Comparison of ENCODE assay signal across 8 mouse cellular contexts in genomic region chr8:95141469-95142074, GRCm38 (mm10).
DNase-seq lines count a peak whose midpoint lies in the region; ATAC-seq lines count a peak whose summit lies in the region.

No protein-coding gene starts in this region.

- peak; percentile 47 for ATAC-seq in heart, embryonic 16.5 days (replicated peaks; ENCODE audit: extremely low read depth, insufficient read depth, low FRiP score)
- ATAC-seq in liver, embryonic 11.5 days (replicated peaks; ENCODE audit: low FRiP score): 0 out of 2 replicates have a peak, but pooled peaks have one; percentile 4
- no peak for ATAC-seq in neural tube, embryonic 11.5 days (ENCODE audit: insufficient read depth, low FRiP score, low TSS enrichment)
- no peak for ATAC-seq in megakaryocyte progenitor cell, adult 5-6 weeks (replicated peaks; ENCODE audit: poor library complexity)

- H3K9ac ChIP-seq in heart, embryonic 16.5 days (ENCODE audit: low read length): peak overlapping the region; percentile 86
- H3K9ac ChIP-seq in liver, embryonic 11.5 days (ENCODE audit: low read depth, low read length): peak overlapping the region; percentile 64
- peak overlapping the region; percentile 77 for H3K9ac ChIP-seq in neural tube, embryonic 11.5 days (ENCODE audit: low read length)

- 3% methylated on average over 6 of the region's 6 CpGs for WGBS in heart, embryonic 16.5 days
- WGBS in liver, embryonic 11.5 days: 4% methylated on average over 6 of the region's 6 CpGs
- WGBS in neural tube, embryonic 11.5 days: under 1% methylated on average over 6 of the region's 6 CpGs

- H3K4me2 ChIP-seq in heart, embryonic 16.5 days (ENCODE audit: low read depth, low read length): peak overlapping the region; percentile 70
- peak overlapping the region; percentile 87 for H3K4me2 ChIP-seq in liver, embryonic 11.5 days
- H3K4me2 ChIP-seq in neural tube, embryonic 11.5 days (ENCODE audit: low read depth): peak overlapping the region; percentile 97

- peak overlapping the region; percentile 63 for H3K4me3 ChIP-seq in heart, embryonic 16.5 days (ENCODE audit: low read length)
- peak overlapping the region; percentile 64 for H3K4me3 ChIP-seq in liver, embryonic 11.5 days (ENCODE audit: low read depth, low read length)
- peak overlapping the region; percentile 68 for H3K4me3 ChIP-seq in neural tube, embryonic 11.5 days (ENCODE audit: low read depth, low read length)

- H3K36me3 ChIP-seq in heart, embryonic 16.5 days (ENCODE audit: control insufficient read depth, insufficient read depth): no peaks in the 10 kb centered on the region
- no peaks in the 10 kb centered on the region for H3K36me3 ChIP-seq in liver, embryonic 11.5 days (ENCODE audit: control insufficient read depth, insufficient read depth, low read length)
- no peaks in the 10 kb centered on the region for H3K36me3 ChIP-seq in neural tube, embryonic 11.5 days (ENCODE audit: control insufficient read depth, insufficient read depth, low read length)

- peak; percentile 22 for DNase-seq in cerebellum, adult 9-10 months
- DNase-seq in cerebellum, postnatal 10 days: no peak
- DNase-seq in ZHBTc4 (ENCODE audit: low read depth, low spot score): peak; percentile 23
- DNase-seq in liver, embryonic 11.5 days (ENCODE audit: low spot score): no peak
- peak; percentile 24 for DNase-seq in neural tube, embryonic 11.5 days (ENCODE audit: low spot score)
- DNase-seq in urinary bladder, postnatal 10 days (ENCODE audit: low spot score): no peak

- H3K27me3 ChIP-seq in heart, embryonic 16.5 days (ENCODE audit: control insufficient read depth, insufficient read depth, low read length): no peaks in the 10 kb centered on the region
- peaks cover 35% of the 10 kb centered on the region for H3K27me3 ChIP-seq in liver, embryonic 11.5 days (replicated peaks; ENCODE audit: control insufficient read depth, insufficient read depth, low read length)
- peaks cover 18% of the 10 kb centered on the region for H3K27me3 ChIP-seq in neural tube, embryonic 11.5 days (ENCODE audit: control insufficient read depth, insufficient read depth, low read length)

- no peaks in the 10 kb centered on the region for H3K9me3 ChIP-seq in heart, embryonic 16.5 days (replicated peaks; ENCODE audit: control insufficient read depth, low read length)
- no peaks in the 10 kb centered on the region for H3K9me3 ChIP-seq in liver, embryonic 11.5 days (ENCODE audit: control insufficient read depth, low read length)
- no peaks in the 10 kb centered on the region for H3K9me3 ChIP-seq in neural tube, embryonic 11.5 days (ENCODE audit: control insufficient read depth, low read length)

- peaks cover 48% of the 10 kb centered on the region for H3K4me1 ChIP-seq in heart, embryonic 16.5 days (ENCODE audit: control insufficient read depth, insufficient read depth, low read length)
- peaks cover 28% of the 10 kb centered on the region for H3K4me1 ChIP-seq in liver, embryonic 11.5 days (replicated peaks; ENCODE audit: control insufficient read depth, insufficient read depth, low read length)
- peaks cover 11% of the 10 kb centered on the region; the same call in 1 of the 2 replicates for H3K4me1 ChIP-seq in neural tube, embryonic 11.5 days (ENCODE audit: control insufficient read depth, insufficient read depth, low read length)

- peak overlapping the region; percentile 72 for H3K27ac ChIP-seq in heart, embryonic 16.5 days (ENCODE audit: low read length)
- H3K27ac ChIP-seq in liver, embryonic 11.5 days (ENCODE audit: low read depth, low read length): no peak overlapping the region
- no peak overlapping the region for H3K27ac ChIP-seq in neural tube, embryonic 11.5 days (ENCODE audit: low read depth, low read length)

Comparison
In these comparisons a context has a peak if more than half of its experiments do, and no peak if none do; other contexts are left out.
1. DNase-seq: peak in cerebellum, adult 9-10 months (single experiment), ZHBTc4 (single experiment) and neural tube, embryonic 11.5 days (single experiment); none in cerebellum, postnatal 10 days (0 of 2), liver, embryonic 11.5 days (single experiment) and urinary bladder, postnatal 10 days (single experiment).
2. ATAC-seq: peak in heart, embryonic 16.5 days (single experiment) and liver, embryonic 11.5 days (single experiment); none in neural tube, embryonic 11.5 days (single experiment) and megakaryocyte progenitor cell, adult 5-6 weeks (single experiment).
3. Peak in every context shown above with its lines, with median percentiles within 50 percentile points of each other: H3K4me2 ChIP-seq, H3K4me3 ChIP-seq and H3K9ac ChIP-seq.